9 mouse cellular contexts compared by ENCODE assay signal in genomic region chr12:70914387-70914786, GRCm38 (mm10). TPM values are rescaled to one million over a fixed set of nuclear protein-coding genes. Genes with fewer than 3 reads are reported as not detected.
DNase-seq lines count a peak whose midpoint lies in the region; ATAC-seq and TF ChIP-seq lines count a peak whose summit lies in the region.
"Had no signal": no experiment of that assay in that cellular context is flagged by ENCODE, and none has a peak within 500 bp of the region (broad histone marks: within the 10 kb centered on the region; RNA-seq: fewer than 3 reads in every experiment).

No protein-coding gene starts in this region.

- no peak for ATAC-seq in hindbrain, embryonic 14.5 days (ENCODE audit: low FRiP score)
- ATAC-seq in hindbrain, embryonic 12.5 days (ENCODE audit: low FRiP score): no peak
- ATAC-seq in stomach, postnatal 0 days (ENCODE audit: low FRiP score, low TSS enrichment): no peak

- TF ChIP-seq POLR2A in testis, adult 2 months (IDR thresholded peaks at IDR 0.05; ENCODE audit: control insufficient read depth, low read depth, low read length): no peak

- H3K9me3 ChIP-seq in hindbrain, embryonic 14.5 days (ENCODE audit: control insufficient read depth, low read length): no peaks in the 10 kb centered on the region
- no peaks in the 10 kb centered on the region for H3K9me3 ChIP-seq in hindbrain, embryonic 12.5 days (replicated peaks)
- no peaks in the 10 kb centered on the region for H3K9me3 ChIP-seq in stomach, postnatal 0 days (ENCODE audit: control insufficient read depth, low read length)

- H3K27me3 ChIP-seq in hindbrain, embryonic 14.5 days (ENCODE audit: control insufficient read depth, insufficient read depth, low read length): no peaks in the 10 kb centered on the region
- no peaks in the 10 kb centered on the region for H3K27me3 ChIP-seq in hindbrain, embryonic 12.5 days
- no peaks in the 10 kb centered on the region for H3K27me3 ChIP-seq in testis, adult 2 months (ENCODE audit: control insufficient read depth, insufficient read depth, low read length)
- H3K27me3 ChIP-seq in stomach, postnatal 0 days (ENCODE audit: control insufficient read depth, insufficient read depth, low read length): no peaks in the 10 kb centered on the region

- H3K9ac ChIP-seq in hindbrain, embryonic 14.5 days: no peak overlapping the region
- H3K9ac ChIP-seq in hindbrain, embryonic 12.5 days: no peak overlapping the region
- H3K9ac ChIP-seq in stomach, postnatal 0 days (ENCODE audit: low read length): no peak overlapping the region

- intact Hi-C loops in heart, postnatal 36 days (cut with DNase I): loop anchor here (5.0 to 10.0 kb wide), 2 partner anchors 570 to 682 kb away; partner anchors contain the start of genes Pygl and Trim9

- peak; percentile 79 for DNase-seq in hindbrain, embryonic 14.5 days (ENCODE audit: low spot score)
- no peak for DNase-seq in testis, postnatal 14 days (ENCODE audit: low spot score)
- peak; percentile 76 for DNase-seq in adipocyte (ENCODE audit: low spot score)
- DNase-seq in heart, postnatal 36 days: peak; percentile 40 to 42
- DNase-seq in stomach, postnatal 0 days (ENCODE audit: low spot score): no peak
- DNase-seq in neural tube, embryonic 10.5 days (ENCODE audit: extremely low spot score, low spot score): no peak

- no peak overlapping the region for H3K4me3 ChIP-seq in hindbrain, embryonic 14.5 days (replicated peaks; ENCODE audit: low read length)
- H3K4me3 ChIP-seq in hindbrain, embryonic 12.5 days: no peak overlapping the region
- H3K4me3 ChIP-seq in testis, adult 2 months (ENCODE audit: control insufficient read depth, low read depth, low read length): peak overlapping the region; percentile 61; the same call in 1 of the 2 replicates
- H3K4me3 ChIP-seq in stomach, postnatal 0 days (ENCODE audit: low read depth, low read length): no peak overlapping the region
- H3K4me3 ChIP-seq: myocyte had no signal

- no peak for TF ChIP-seq CTCF in testis, adult 2 months (IDR thresholded peaks at IDR 0.05; ENCODE audit: control insufficient read depth, insufficient read depth, insufficient replicate concordance, low read depth, low read length)
- peak; percentile 78 for TF ChIP-seq CTCF in stomach, postnatal 0 days (IDR thresholded peaks at IDR 0.05; ENCODE audit: low read depth)

- H3K36me3 ChIP-seq in hindbrain, embryonic 14.5 days (replicated peaks; ENCODE audit: control insufficient read depth, insufficient read depth): no peaks in the 10 kb centered on the region
- H3K36me3 ChIP-seq in hindbrain, embryonic 12.5 days: no peaks in the 10 kb centered on the region
- H3K36me3 ChIP-seq in testis, adult 2 months (ENCODE audit: control insufficient read depth, insufficient read depth, low read length): no peaks in the 10 kb centered on the region
- no peaks in the 10 kb centered on the region for H3K36me3 ChIP-seq in stomach, postnatal 0 days (ENCODE audit: control insufficient read depth, insufficient read depth, low read length)

- no peak overlapping the region for H3K4me2 ChIP-seq in hindbrain, embryonic 14.5 days (replicated peaks)
- no peak overlapping the region for H3K4me2 ChIP-seq in hindbrain, embryonic 12.5 days (replicated peaks)
- H3K4me2 ChIP-seq in stomach, postnatal 0 days (replicated peaks; ENCODE audit: low read depth): no peak overlapping the region

- 63% methylated on average over 11 of the region's 11 CpGs for WGBS in hindbrain, embryonic 14.5 days
- WGBS in hindbrain, embryonic 12.5 days: 53% methylated on average over 11 of the region's 11 CpGs
- 41% methylated on average over 11 of the region's 11 CpGs for WGBS in stomach, postnatal 0 days

- no peak for TF ChIP-seq EP300 in stomach, postnatal 0 days (optimal IDR thresholded peaks at IDR 0.05)

- H3K4me1 ChIP-seq in hindbrain, embryonic 14.5 days (replicated peaks; ENCODE audit: control insufficient read depth, insufficient read depth, low read length): no peaks in the 10 kb centered on the region
- no peaks in the 10 kb centered on the region for H3K4me1 ChIP-seq in hindbrain, embryonic 12.5 days
- H3K4me1 ChIP-seq in testis, adult 2 months (ENCODE audit: control insufficient read depth, insufficient read depth, low read length): peaks cover 11% of the 10 kb centered on the region
- H3K4me1 ChIP-seq in stomach, postnatal 0 days (replicated peaks; ENCODE audit: control insufficient read depth, insufficient read depth): no peaks in the 10 kb centered on the region

- no peak overlapping the region for H3K27ac ChIP-seq in hindbrain, embryonic 14.5 days
- H3K27ac ChIP-seq in hindbrain, embryonic 12.5 days: no peak overlapping the region
- no peak overlapping the region for H3K27ac ChIP-seq in testis, adult 2 months (ENCODE audit: control insufficient read depth, insufficient read depth, low read depth, low read length)
- no peak overlapping the region; the same call in 1 of the 2 replicates for H3K27ac ChIP-seq in stomach, postnatal 0 days (replicated peaks)

RNA-seq across cellular contexts. Expression of gene Actr10, which starts 23.3 kb away (rescaled TPM):
- 220 and 224 TPM in 2 replicates for polyA plus RNA-seq in hindbrain, embryonic 14.5 days (2014; fragmentation: Nextera tagmentation; extraction: Ambion mirVana)
- 228 and 246 TPM in 2 replicates for polyA plus RNA-seq in hindbrain, embryonic 12.5 days (2016; fragmentation: Nextera tagmentation; extraction: Ambion mirVana)
- polyA plus RNA-seq in testis, adult 2 months (2012; rRNA removed): 212 and 286 TPM in 2 replicates
- total RNA-seq in heart, postnatal 36 days (2021): 100 to 1,000 TPM; 134 to 142 TPM
- 193 and 199 TPM in 2 replicates for polyA plus RNA-seq in stomach, postnatal 0 days (2015; fragmentation: Nextera tagmentation; extraction: Ambion mirVana)

Comparison
In these comparisons a context has a peak if more than half of its experiments do, and no peak if none do; other contexts are left out.
1. DNase-seq: peak in hindbrain, embryonic 14.5 days (single experiment), adipocyte (single experiment) and heart, postnatal 36 days (2 of 2); none in testis, postnatal 14 days (single experiment), stomach, postnatal 0 days (single experiment) and neural tube, embryonic 10.5 days (single experiment).